Mouse (Mus musculus): Measurements from ENCODE around the gene BC037034. TPM values are rescaled to one million over a fixed set of nuclear protein-coding genes. Genes with fewer than 3 reads are reported as not detected.

BC037034 gene
- polyA plus RNA-seq, 1 experiment = 131 TPM

DNA sequence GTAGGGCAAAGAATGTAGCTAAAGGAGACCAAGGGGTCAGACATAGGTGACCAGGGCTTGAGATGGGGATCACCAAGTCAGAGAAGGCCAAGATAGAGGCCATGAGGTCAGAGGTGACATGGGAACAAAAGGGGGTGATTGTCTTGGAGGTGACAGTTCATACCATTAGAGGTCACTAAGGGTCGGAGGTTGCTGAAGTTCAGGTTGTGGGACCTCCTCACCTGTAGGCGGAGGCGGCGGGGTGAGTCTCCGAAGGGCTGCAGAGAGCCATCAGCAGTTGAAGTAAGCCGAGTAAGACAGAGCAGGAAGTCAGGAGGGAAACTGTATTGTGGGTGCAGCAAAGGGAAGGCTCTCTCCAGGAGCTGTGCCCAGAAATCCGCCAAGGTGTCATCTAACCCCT lies 14.2 kb upstream of the BC037034 start:
- DNase-seq (ENCODE audit: low read depth) = peak; percentile 22
- no peak for TF ChIP-seq POLR2A (IDR thresholded peaks at IDR 0.05; ENCODE audit: borderline replicate concordance, extremely low read depth, insufficient read depth, insufficient read length, poor library complexity, severe bottlenecking)
- TF ChIP-seq CTCF (IDR thresholded peaks at IDR 0.05; ENCODE audit: borderline replicate concordance, extremely low read depth, insufficient read depth, insufficient read length) = no peak

- peak; percentile 60 for DNase-seq (ENCODE audit: low read depth)
- TF ChIP-seq CTCF (IDR thresholded peaks at IDR 0.05; ENCODE audit: borderline replicate concordance, extremely low read depth, insufficient read depth, insufficient read length) (no peak), POLR2A (IDR thresholded peaks at IDR 0.05; ENCODE audit: borderline replicate concordance, extremely low read depth, insufficient read depth, insufficient read length, poor library complexity, severe bottlenecking) (no peak)
Measured at GRCm38 (mm10) chr5:138275216-138276050, 11.6 kb upstream of the BC037034 start.

GRCm38 (mm10) chr5:138274186-138274585 lies 10.4 kb upstream of the BC037034 start:
- DNase-seq (ENCODE audit: low read depth) = no peak
- TF ChIP-seq CTCF (IDR thresholded peaks at IDR 0.05; ENCODE audit: borderline replicate concordance, extremely low read depth, insufficient read depth, insufficient read length) (no peak), POLR2A (IDR thresholded peaks at IDR 0.05; ENCODE audit: borderline replicate concordance, extremely low read depth, insufficient read depth, insufficient read length, poor library complexity, severe bottlenecking) (no peak)

GRCm38 (mm10) chr5:138272409-138272923 lies 8.6 kb upstream of the BC037034 start, which contains the start of gene Gal3st4:
Gene Gal3st4 (minus strand): TSS chr5:138272840.
- no peak for TF ChIP-seq POLR2A (IDR thresholded peaks at IDR 0.05; ENCODE audit: borderline replicate concordance, extremely low read depth, insufficient read depth, insufficient read length, poor library complexity, severe bottlenecking)
- TF ChIP-seq CTCF (IDR thresholded peaks at IDR 0.05; ENCODE audit: borderline replicate concordance, extremely low read depth, insufficient read depth, insufficient read length) = no peak
- peak; percentile 59 for DNase-seq (ENCODE audit: low read depth)

DNA sequence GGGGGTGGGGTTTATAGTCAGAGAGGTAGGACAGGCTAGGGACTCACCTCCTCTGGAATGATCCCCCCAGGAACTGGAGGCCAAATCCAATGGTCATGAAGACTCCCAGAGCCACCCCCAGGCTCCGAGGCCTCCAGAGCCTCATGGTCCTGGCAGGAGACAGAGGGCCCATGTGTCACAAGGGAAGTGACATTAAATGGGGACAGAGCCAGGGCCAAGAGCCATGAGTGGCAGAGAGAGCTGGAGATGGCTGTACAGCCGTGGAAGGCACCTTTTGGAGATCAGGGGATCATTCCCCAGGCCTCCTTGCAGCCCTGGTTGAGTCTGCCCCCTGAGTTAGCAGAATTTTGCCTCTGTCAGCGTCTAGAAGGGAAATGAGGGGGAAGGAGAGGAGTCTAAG lies 7.4 kb upstream of the BC037034 start:
- TF ChIP-seq CTCF (IDR thresholded peaks at IDR 0.05; ENCODE audit: borderline replicate concordance, extremely low read depth, insufficient read depth, insufficient read length) (no peak), POLR2A (IDR thresholded peaks at IDR 0.05; ENCODE audit: borderline replicate concordance, extremely low read depth, insufficient read depth, insufficient read length, poor library complexity, severe bottlenecking) (no peak)
- DNase-seq (ENCODE audit: low read depth) = no peak

- TF ChIP-seq CTCF (IDR thresholded peaks at IDR 0.05; ENCODE audit: borderline replicate concordance, extremely low read depth, insufficient read depth, insufficient read length) (no peak), POLR2A (IDR thresholded peaks at IDR 0.05; ENCODE audit: borderline replicate concordance, extremely low read depth, insufficient read depth, insufficient read length, poor library complexity, severe bottlenecking) (no peak)
- no peak for DNase-seq (ENCODE audit: low read depth)
Measured at GRCm38 (mm10) chr5:138268980-138269379, 5.1 kb upstream of the BC037034 start.

GRCm38 (mm10) chr5:138267114-138267513 lies 3.3 kb upstream of the BC037034 start:
- no peak for TF ChIP-seq CTCF (IDR thresholded peaks at IDR 0.05; ENCODE audit: borderline replicate concordance, extremely low read depth, insufficient read depth, insufficient read length)
- TF ChIP-seq POLR2A (IDR thresholded peaks at IDR 0.05; ENCODE audit: borderline replicate concordance, extremely low read depth, insufficient read depth, insufficient read length, poor library complexity, severe bottlenecking) = no peak
- no peak for DNase-seq (ENCODE audit: low read depth)

DNA sequence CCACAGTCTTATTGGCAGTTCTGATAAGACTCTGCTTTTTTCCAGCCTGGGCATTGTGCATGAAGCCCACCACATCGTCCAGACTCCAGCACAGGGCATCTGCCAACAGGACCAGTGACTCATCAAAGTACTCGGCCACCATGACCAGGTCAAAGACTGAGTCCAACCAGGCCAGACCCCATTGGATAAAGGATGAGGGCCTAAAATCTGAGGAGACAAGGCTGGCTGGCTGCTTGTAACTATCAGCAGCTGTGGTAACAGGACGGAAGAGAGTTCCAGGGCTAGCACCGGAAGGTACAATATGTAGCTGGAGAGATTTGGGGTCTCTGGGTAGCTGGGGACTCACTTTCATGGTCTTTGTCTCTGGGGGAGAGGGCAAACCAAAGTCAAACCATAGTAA lies 1.9 kb upstream of the BC037034 start:
- no peak for DNase-seq (ENCODE audit: low read depth)
- no peak for TF ChIP-seq CTCF (IDR thresholded peaks at IDR 0.05; ENCODE audit: borderline replicate concordance, extremely low read depth, insufficient read depth, insufficient read length)
- TF ChIP-seq POLR2A (IDR thresholded peaks at IDR 0.05; ENCODE audit: borderline replicate concordance, extremely low read depth, insufficient read depth, insufficient read length, poor library complexity, severe bottlenecking) = no peak

DNA sequence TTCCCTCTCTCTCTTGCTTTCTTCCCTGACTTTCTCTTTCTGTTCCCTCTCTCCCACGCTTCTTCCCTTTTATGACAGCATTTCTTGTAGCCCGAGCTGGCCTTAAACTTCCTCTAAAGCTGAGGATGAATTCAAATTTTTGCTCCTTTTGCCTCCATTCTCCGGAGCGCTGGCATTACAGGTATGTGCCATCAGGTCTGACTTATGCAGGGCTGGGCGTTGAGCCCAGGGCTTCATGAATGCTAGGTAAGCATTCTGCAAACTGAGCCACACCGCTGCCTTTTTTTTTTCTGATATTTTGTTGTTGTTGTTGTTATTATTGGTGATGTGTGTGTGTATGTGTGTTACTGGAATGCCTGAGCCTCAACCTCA lies 360 bp upstream of the BC037034 start:
- DNase-seq (ENCODE audit: low read depth) = no peak
- no peak for TF ChIP-seq POLR2A (IDR thresholded peaks at IDR 0.05; ENCODE audit: borderline replicate concordance, extremely low read depth, insufficient read depth, insufficient read length, poor library complexity, severe bottlenecking)

DNA sequence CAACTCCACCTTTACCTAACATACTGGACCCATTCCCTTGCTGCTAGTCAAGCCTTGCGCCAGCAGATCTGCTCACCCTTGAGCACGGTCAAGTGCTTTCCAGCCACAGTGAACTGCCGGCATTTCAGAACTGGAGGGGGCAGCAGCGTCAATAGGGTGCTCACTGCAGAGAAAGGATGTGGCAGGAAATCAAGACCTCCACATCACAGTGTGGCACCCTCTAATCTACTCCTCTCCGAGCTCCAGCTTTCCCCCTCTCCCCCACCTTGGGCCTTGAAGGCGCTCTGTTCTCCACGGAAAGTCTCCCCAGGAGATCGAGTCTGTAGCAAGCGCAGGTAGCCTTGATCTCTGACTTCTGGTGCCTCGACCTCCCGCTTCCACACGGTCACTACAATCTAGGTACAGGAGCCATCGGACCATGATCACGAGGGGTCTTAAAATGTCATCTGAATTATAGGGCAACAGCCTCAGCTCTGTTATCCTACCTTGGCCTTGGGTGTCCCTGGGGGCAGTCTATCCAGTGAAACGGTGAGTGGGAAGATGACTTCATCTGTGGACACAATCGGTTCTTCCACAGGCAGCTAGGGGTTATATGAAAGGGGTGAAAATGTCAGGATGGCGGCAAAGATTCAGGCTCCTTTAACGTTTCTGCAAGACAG lies 1.1 kb downstream of the BC037034 start:
- no peak for DNase-seq (ENCODE audit: low read depth)
- no peak for TF ChIP-seq POLR2A (IDR thresholded peaks at IDR 0.05; ENCODE audit: borderline replicate concordance, extremely low read depth, insufficient read depth, insufficient read length, poor library complexity, severe bottlenecking)
- no peak for TF ChIP-seq CTCF (IDR thresholded peaks at IDR 0.05; ENCODE audit: borderline replicate concordance, extremely low read depth, insufficient read depth, insufficient read length)

GRCm38 (mm10) chr5:138262001-138262400 lies 1.8 kb downstream of the BC037034 start:
- no peak for DNase-seq (ENCODE audit: low read depth)

More at GRCm38 (mm10) chr5:138262001-138262400, 1.8 kb downstream of the BC037034 start:
- TF ChIP-seq POLR2A (IDR thresholded peaks at IDR 0.05; ENCODE audit: borderline replicate concordance, extremely low read depth, insufficient read depth, insufficient read length, poor library complexity, severe bottlenecking) = no peak
- TF ChIP-seq CTCF (IDR thresholded peaks at IDR 0.05; ENCODE audit: borderline replicate concordance, extremely low read depth, insufficient read depth, insufficient read length) = no peak
